Mouse (Mus musculus) ZHBTc4 (cell line): ENCODE data around the gene Cask.

Experiments
- DNase-seq: peaks from one replicate; pipeline ENCODE4 v3.0.0-alpha.2; 2011; ENCODE audit warnings: low read depth, low spot score

Gene Cask

DNA sequence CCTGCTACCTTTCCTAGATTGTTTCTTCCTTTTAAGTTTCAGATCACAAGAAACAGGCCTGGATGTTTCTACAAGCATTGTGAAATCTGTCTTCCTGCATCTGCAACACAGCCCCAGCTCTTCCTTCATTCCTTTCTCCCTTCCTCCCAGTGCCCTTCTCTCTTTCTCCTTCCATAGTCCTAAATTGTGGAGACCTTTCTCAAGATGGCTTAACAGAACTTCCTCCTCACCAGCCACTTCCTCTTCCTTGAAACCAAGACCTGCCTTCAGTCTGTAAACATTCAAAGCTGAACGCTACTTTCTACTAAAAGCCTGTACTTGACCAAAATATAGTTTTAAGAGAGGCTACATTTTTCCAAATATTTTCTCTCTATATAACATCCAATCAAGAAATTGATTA lies 214.8 kb downstream of the Cask start:
- DNase-seq = no peak

DNA sequence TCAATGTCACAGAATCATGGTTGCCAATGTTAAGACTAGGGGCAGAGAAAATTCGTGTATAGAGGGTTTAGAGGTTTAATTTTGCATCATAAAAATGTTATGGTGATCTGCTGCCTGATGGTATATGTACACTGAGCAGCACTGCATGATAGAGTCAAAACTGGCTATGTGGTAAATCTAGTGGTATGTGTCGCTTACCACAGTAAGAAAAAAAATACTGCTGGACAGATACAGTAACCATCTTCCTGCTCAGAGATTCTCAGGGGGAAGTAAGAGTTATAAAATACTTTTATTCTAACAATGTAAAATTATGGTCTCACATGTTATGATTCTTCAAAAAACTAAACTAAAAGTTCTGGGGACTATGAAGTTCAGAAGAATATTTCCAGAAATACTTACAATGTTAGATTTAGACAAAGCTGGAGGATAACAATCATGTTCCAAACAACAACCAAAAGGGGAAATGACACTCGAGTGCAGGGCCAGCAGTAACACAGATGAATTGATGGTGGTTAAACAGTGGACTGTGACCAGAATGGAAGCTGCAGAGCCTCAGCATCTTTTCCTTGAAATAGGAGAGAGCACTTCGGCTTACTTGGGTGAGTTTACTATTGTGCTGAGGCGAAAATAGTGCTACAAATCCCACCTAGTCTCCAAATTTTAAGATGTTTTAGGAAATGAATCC lies 219.4 kb downstream of the Cask start, which contains the start of gene Gpr34:
TSS of gene Gpr34 (plus strand) at position 491 of the 685 bp plus-strand sequence.
- DNase-seq = no peak

DNA sequence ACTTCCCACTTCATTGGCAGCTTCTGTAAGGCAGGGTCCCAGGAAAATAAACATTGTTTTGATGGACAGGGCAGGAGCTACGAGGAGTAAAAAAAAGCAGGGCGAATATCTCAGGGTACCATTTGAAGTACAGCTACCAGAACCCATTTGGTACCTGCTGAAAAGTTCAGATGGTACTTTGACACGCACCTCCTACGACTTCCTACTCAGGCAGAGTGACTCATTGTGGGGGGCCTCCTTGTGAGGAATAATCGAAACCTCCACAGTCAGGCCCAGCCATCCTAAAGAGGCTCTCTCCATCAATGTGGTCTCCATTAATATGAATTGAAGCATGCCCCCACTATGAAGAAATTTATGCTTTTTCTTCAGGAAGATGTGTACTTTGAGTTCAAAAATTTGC lies 228.5 kb downstream of the Cask start:
- no peak for DNase-seq

DNA sequence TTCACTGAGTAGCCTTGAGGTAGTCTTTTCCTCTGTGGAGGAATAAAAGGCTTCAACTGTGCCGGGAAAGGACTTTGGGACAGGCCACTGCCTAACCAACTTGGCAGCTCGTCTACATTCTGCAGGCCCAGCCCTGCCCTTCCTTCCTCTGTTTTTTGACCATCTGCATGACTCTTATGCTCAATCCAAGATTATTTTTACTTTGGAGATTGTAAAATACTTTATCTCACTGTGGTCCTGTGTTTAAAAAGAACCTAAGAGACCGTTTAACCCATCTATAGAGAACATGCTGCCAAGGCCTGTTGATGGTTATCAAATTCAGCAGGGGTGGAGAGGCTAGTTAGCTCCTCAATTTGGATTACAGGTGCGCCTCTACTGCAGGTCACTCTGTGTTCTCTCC lies 229.7 kb downstream of the Cask start:
- DNase-seq = no peak

DNA sequence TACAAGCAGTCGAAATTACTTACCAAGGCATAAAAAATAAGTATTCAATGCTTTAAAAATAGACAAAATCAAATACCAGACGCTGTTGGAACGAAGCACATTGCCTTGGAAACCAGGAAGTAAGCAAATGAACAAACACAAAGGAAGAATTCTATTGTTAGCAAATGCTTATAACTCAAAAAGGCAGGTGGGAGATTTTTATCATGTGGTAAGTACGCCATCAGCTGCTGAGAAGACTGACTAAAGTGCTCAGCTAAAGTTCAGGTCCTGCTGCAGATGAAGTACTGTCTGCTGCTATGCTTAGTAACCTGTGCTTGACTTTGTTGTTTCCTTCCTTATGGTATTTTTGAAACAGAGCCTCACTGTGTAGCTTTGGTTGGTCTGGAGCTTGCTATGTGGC lies 232.7 kb downstream of the Cask start:
- no peak for DNase-seq

DNA sequence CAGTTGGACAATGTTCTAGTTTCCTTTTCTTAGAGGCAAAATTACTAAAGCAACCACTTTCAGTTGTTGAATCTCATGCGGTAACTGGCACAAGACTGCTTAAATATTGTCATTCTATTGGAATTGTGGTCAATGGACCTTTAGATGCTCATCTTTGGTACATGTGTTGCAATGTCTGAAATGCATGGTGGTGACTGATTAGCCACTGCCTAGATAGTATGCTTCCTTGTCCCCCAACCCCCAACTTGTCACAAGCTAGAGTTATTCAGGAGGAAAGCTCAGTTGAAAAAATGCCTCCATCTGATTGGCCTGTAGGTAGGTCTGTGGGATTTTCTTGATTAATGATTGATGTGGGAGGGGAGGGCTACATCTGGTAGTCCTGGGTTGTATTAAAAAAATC lies 233.9 kb downstream of the Cask start:
- no peak for DNase-seq

DNA sequence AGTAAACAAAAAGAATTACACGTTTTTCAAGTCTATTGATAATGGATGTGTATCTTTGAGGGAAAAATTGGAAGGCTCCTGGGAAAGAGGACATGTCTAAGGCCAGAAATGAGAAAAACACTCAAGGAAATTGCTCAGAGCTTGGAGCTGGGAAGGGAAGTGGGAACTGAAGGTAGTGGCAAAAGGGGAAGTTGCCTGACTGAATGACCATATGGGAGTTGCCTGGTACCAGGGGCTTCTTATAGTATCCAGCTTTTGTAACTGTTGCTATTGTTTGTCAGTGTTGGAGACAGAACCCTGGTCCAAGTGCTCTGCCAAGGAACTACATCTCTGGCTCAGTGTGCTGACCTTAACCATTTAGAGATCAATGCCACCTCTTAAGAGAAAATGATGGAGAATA lies 234.4 kb downstream of the Cask start:
- no peak for DNase-seq

DNA sequence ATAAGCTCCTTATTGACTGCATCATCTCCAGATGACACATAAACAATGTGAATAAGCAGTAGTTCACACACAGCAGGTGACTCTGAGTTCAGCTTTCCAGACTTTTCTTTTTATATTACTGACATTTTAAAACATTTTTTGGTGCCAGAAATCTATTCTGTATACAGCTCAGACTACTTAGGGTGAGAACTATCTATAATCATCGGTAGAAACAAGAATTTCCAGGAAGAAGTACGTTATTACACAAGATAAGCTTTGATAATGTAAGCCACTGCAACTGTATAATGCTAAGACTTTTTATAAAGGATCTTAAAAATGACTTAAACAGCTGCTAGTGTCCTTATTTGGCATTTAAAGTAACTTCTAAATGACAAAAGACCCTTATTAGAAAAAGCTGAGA lies 239.1 kb downstream of the Cask start:
- no peak for DNase-seq

DNA sequence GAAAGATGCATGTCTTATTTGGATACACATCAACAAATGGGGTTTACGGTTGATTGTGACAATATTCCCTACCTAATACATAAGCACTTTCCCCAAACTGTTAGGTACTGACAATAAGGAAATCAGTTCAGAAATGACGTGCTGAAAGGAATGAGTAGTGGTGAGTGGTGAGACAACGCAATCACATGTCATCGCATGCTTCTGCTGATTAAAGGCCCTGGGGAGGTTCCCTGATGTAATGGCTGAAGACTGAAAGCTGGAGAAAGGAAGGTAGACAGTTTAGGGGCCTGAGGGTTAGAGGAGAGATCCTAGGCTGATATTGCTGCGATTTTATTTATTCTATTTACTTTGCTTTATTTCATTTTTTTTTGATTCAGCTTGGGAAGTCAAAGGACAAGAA lies 240.1 kb downstream of the Cask start:
- no peak for DNase-seq

DNA sequence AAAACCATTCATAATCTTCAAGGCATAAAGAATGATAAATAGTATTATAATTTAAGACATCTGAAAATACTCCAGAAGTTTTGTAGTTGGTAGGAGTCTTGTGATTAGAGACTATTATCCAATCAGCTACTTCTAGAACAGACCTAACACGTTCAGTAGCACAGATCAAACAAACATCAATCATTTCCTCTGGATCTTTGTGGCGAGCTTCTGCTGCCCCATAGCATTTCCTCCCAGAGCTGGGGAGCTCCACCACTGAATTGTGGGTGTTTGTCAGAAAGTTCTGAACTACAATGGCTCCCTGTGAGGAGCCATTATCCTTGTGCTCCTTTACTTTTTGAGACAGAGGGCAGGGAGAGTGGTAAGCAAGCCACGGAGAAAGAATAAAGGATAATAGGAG lies 243.4 kb downstream of the Cask start:
- DNase-seq = no peak

DNA sequence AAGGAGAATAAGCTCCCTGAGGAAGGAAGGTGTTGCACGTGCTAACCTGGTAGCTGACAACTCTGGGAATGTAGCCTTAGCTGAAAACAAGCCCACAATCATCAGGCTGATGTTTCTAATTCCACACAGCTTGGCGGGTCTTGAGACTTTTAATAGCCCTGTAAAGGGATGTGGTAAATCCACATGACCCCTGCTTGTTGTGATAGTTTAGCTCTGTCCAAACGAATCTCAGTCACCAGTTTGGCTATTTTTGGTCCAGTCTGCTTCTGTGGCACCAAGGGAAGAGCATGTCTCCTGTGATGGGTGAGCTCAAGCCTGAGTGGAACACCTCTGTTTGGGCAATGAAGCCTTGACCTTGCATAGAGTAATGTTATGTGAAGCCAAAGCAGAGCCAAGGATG lies 244.4 kb downstream of the Cask start:
- no peak for DNase-seq

DNA sequence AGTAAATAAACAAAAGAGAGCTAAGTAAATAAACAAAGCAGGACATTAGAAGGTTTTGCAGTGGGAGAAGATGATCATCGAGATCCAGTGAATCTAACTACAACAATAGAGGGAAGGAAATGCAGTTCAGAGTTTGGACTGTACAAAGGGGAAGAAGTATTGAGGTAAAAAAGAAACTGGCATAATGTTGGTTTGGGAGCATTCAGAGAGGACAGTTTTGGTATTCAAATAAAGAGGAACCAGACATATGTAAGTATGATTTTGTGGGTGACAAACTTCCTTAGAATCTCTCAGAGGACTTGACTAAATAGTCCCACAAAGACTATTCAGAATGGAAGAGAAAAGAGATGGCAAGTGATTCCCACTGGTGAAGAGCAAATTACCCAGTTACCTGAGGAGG lies 251.2 kb downstream of the Cask start:
- DNase-seq = no peak

DNA sequence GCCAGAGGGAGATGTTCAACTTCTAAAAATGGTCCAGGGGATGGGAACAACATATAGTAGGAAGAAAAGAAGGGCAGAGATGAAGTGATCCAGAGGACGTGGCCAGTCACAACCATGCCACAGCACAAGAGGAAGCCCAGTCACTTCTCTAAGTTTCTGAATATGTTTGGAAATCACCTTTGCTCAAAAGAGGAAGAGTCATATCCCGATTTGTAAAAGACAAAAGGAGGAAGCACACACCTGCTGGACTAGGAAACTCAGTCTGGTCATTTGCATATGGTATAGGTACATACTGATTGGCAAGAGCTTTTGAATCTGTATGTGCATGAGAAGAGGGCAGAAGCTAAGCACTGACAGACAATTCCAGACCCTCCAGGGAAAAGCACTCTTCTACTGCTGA lies 251.8 kb downstream of the Cask start:
- DNase-seq = no peak

DNA sequence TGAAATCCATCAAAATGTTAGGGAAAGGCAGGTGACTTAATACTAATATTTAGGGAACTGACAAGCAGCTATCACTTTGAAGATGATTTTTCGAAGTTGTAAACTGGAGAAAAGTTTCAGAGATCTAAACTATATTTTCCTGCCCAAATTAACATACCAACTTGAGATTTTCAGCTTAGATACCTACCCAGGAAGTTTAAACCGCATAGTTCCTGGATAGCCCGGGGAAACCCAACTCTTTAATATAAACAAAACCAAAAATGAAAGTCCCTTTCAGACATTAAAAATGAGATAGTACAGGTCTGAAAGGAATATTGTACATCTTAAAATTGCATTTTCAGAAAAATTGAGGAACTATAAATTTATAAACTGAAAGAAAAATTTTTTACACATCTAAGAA lies 273.5 kb downstream of the Cask start:
- no peak for DNase-seq

DNA sequence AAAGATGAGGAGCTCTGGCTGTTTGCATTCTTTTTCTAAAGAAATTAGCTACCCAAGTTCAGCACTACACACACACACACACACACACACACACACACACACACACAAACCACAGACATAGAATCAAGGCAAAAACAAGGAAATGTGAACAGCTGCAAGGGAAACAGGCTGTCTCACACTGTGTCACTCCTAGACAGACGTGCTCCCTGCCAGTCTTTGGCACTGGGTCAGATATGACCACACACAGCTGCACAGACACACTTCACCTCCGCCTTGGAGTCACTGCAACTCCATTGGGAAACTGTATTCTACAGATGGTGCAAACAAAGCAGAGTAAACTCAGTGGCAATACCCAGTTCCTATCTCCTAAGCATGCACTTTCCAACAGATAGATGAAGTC lies 274.6 kb downstream of the Cask start:
- DNase-seq = no peak

DNA sequence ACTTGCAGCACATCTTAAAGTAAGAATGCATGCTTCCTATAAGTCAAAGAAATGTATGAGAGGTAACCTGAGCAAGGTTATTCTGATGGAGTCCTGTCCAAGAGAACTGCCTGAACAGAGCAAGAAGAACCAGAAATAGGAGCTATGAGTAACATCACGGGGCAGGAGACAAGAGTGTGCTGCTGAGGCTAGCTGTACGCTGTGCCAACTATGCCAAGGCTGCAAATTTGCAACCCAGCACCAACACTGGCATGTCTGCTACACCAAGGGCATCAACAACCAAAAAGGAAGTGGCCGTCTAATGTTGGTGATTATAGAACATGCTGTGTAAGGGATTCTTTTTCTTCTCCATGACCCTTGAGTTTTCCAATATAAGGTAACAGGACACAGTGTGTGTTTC lies 276.3 kb downstream of the Cask start:
- no peak for DNase-seq

DNA sequence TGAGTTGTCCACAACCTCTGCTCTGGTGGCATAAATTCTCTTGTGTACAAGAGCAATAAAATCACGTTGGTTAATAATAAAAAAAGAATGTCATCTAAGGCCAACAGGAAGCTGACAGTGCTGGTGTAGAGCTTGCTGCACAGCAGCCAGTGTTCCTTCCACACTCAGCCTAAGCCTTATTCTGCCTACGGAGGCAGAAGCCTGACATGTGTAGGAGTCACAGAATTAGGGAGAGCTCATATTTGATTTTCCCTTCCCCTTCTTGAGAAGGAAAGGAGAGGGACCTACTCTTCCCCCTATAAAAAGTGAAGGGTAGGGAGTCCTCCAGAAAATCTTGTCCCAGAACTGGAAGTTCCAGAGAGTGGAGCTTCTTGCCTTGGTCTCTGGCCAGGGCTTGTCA lies 276.9 kb downstream of the Cask start:
- DNase-seq = no peak

DNA sequence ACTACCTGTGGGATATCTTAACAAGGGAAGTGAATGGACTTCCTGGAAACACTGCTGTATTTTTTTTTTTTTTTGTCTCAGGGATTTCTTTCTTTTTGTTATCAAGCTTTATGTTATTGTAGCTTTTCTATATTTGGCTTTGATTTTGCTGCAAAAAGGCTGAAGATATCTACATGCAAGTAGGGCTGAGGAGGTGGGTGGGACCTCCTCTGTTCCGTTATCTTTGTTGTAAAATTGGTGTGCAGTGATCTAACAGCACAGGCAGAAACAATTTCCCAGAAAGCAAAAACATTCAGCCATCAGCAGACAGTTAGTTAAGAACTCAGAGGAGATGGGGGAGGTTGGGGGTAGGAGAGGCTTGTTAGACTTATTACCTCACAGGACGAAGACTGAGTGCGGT lies 296.7 kb downstream of the Cask start:
- no peak for DNase-seq

DNA sequence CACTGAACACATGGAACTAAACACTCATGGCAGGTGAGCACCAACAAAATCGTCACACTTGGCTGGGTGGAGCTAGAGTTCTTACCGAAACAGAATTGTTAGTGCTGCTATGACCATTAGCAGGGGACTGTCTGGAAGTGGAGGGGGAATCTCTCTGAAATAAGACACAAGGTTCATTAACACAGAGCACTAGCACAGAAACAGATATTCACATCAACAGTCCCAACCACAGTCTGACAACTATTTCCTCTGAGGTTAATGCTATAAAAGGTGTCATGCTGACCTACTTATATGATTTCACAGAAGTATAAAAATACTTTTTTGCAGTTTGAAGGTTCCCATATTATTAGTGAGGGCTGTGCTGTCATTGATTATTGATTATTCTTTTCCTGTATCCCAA lies 298.9 kb downstream of the Cask start:
- no peak for DNase-seq

DNA sequence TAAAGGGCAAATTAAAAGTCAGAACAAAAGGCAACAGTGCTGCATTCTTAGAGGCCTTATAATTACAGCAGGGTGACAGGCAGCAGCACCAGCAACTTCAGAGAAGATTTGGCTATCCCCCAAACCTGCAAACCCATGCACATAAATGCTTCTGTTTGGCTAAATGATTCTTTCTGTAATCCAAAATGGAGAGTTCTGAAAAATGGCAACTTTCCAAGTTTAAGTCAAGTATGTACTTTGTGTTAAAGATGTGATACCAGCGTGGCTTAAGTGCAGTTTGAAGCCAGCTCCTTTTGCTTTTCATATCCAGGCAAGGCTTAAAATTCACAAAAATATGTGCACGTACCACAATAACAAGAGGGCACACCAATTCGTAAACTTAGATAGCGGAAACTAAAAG lies 299.6 kb downstream of the Cask start:
- DNase-seq = no peak

DNA sequence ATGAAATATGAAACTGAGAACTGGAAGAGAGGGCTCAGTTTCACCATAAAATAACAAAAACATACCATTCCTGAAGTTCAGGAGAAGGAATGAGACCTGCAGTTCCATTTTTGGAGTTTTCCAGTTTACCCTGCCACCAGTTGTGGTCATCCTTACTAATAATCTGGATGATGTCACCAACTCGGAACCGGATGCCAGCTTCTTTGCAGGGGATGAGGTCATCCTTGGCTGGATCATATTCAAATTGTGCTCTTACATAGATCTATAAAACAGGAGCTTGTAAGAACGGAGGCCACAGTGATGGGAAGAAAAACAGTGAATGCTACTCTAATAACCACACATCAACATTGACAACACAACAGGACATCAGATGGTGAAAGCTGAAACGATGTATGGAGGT lies 302.1 kb downstream of the Cask start:
- DNase-seq = no peak

DNA sequence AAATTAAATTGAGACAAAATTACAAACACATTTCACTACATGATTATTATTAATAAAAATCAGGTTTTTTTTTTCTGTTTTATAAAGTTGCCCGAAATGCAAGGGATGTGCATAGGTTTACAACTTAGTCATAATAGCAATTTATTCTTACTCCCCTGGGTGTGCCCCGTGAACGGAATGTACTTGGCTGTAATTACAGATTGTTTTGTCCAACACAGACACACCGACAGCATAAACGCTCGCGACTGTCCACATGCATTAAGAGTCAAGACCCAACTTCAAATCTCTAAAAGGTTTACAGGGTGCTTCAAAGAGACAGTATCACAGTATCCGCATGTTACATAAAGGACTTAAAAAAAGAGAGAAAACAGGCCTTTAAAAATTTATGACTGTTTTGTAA lies 329.9 kb downstream of the Cask start:
- DNase-seq = no peak

DNA sequence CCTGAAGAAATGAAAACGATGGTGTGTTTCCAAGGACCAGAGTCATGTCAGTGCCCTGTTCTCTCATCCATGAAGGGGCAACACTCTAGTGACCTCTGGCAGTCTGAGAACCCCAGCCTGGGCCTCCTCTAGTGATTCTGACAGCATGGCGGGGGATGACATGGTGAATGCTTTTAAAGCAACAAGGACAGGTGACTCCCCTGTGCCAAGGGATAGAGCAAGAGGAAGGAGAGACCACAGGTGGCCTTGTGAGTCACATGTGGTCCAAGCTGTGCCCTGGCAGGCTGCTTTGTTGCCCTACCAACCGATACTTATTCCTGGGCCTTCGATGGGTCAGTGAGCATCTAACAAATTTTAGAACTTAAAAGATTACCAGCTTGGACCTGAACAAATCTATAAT lies 330.6 kb downstream of the Cask start:
- DNase-seq = no peak

DNA sequence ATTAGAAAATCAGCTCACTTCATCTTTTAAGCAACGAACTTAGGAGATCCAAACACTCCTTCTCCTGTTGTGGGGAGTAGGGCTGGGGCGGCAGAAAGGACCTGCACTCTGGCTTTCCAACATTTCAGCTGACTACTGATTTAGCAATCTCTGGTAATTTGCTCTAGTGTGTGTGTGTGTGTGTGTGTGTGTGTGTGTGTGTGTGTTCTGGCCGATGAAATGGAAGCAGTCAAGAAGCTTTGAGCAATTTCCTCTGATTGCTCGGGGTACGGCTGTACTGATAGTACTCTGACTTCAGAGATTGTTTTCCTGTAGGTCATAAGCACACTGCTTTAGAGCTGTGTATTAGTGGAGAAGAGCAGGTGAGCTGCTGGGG lies 331.8 kb downstream of the Cask start:
- no peak for DNase-seq
